19 mouse cellular contexts compared by ENCODE assay signal in the genomic region with DNA sequence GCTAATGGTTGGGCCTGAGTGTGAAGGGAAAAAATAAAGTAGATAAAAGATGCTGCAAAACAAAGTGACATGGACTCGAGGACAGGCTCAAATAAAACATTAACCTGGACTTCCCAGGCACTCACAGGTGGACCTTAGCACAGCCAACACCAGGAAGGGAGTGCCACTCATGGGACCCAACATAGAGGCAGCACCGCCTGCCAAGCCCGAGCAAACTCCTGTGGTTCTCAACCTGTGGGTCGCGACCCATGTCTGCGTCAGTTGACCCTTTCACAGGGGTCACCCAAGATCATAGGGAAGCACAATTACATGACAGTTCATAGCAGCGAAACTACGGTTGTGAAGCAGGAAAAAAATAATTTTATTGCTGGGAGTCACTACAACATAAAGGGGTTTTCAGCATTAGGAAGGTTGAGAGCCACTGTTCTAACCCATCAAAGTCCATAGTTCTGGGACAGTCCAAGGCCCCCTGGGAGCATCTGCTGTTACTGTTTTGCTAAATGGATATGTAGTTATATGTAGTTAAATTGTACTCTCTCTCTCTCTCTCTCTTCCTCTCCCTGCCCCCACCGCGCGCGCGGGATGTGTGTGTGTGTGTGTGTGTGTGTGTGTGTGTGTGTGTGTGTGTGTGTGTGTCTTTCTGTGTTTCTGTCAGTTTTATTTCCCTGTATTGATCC. TPM values are rescaled to one million over a fixed set of nuclear protein-coding genes. Genes with fewer than 3 reads are reported as not detected.
DNase-seq lines count a peak whose midpoint lies in the region; ATAC-seq and TF ChIP-seq lines count a peak whose summit lies in the region.
"Had no signal": no experiment of that assay in that cellular context is flagged by ENCODE, and none has a peak within 500 bp of the region (broad histone marks: within the 10 kb centered on the region; RNA-seq: fewer than 3 reads in every experiment).

No protein-coding gene starts in this region.

- no peaks in the 10 kb centered on the region for H3K36me3 ChIP-seq in kidney, adult 2 months (ENCODE audit: control insufficient read depth, insufficient read depth, low read length)
- H3K36me3 ChIP-seq in liver, embryonic 15.5 days (replicated peaks), result 0 out of 2 replicates have a peak, but pooled peaks cover 11% of the 10 kb centered on the region
- peaks cover 31% of the 10 kb centered on the region for H3K36me3 ChIP-seq in embryonic facial prominence, embryonic 10.5 days (replicated peaks)

- no peak overlapping the region for H3K9ac ChIP-seq in liver, embryonic 15.5 days
- H3K9ac ChIP-seq: limb, embryonic 13.5 days had no signal

- no peak for TF ChIP-seq POLR2A in kidney, adult 2 months (IDR thresholded peaks at IDR 0.05; ENCODE audit: low read depth, low read length)

- no peak overlapping the region for H3K4me3 ChIP-seq in kidney, adult 2 months (ENCODE audit: insufficient read depth, low read depth, low read length)
- no peak overlapping the region for H3K4me3 ChIP-seq in liver, embryonic 15.5 days (replicated peaks)
- H3K4me3 ChIP-seq in embryonic facial prominence, embryonic 10.5 days, result no peak overlapping the region
- H3K4me3 ChIP-seq: erythroblast, embryonic 14.5 days; limb, embryonic 13.5 days; midbrain, embryonic 10.5 days had no signal

- H3K4me2 ChIP-seq in liver, embryonic 15.5 days, result peak overlapping the region; percentile 16
- H3K4me2 ChIP-seq: limb, embryonic 13.5 days had no signal

- peak; percentile 75 for ATAC-seq in liver, embryonic 15.5 days (ENCODE audit: insufficient read depth)
- no peak for ATAC-seq in erythroblast, adult 5-6 weeks (replicated peaks; ENCODE audit: low FRiP score, poor library complexity, severe bottlenecking)
- ATAC-seq: forebrain, embryonic 16.5 days; hindbrain, embryonic 16.5 days had no signal

- peak; percentile 84 for DNase-seq in kidney, adult 2 months
- DNase-seq in kidney, postnatal 25 days, result peak; percentile 57 to 84
- no peak for DNase-seq in right cerebral cortex, adult 2 months (ENCODE audit: low spot score in 2 of 2)
- DNase-seq in embryonic facial prominence, embryonic 10.5 days (ENCODE audit: low spot score), result no peak
- DNase-seq in right cerebral cortex, postnatal 36 days (ENCODE audit: low spot score in 2 of 2), result no peak
- DNase-seq: adrenal gland, postnatal 36 days; cerebellum, postnatal 10 days; embryo, embryonic 11 days; heart, postnatal 10 days; layer of hippocampus, adult 9-11 months; lung, postnatal 14 days had no signal

- H3K27ac ChIP-seq in kidney, adult 2 months (ENCODE audit: insufficient read depth, low read depth, low read length), result peak overlapping the region; percentile 67
- peak overlapping the region; percentile 64; the same call in 1 of the 2 replicates for H3K27ac ChIP-seq in liver, embryonic 15.5 days (replicated peaks)
- no peak overlapping the region for H3K27ac ChIP-seq in embryonic facial prominence, embryonic 10.5 days (replicated peaks)
- H3K27ac ChIP-seq: limb, embryonic 13.5 days; midbrain, embryonic 10.5 days had no signal

- H3K27me3 ChIP-seq in kidney, adult 2 months (replicated peaks; ENCODE audit: control insufficient read depth, insufficient read depth, low read length), result no peaks in the 10 kb centered on the region
- H3K27me3 ChIP-seq in liver, embryonic 15.5 days, result no peaks in the 10 kb centered on the region
- H3K27me3 ChIP-seq in embryonic facial prominence, embryonic 10.5 days (replicated peaks; ENCODE audit: low read depth, poor library complexity, severe bottlenecking), result no peaks in the 10 kb centered on the region
- H3K27me3 ChIP-seq: limb, embryonic 13.5 days had no signal

- peaks cover 3% of the 10 kb centered on the region; the same call in 1 of the 2 replicates for H3K4me1 ChIP-seq in kidney, adult 2 months (ENCODE audit: control insufficient read depth, insufficient read depth, low read length)
- H3K4me1 ChIP-seq in liver, embryonic 15.5 days (replicated peaks), result peaks cover 7% of the 10 kb centered on the region; the same call in 1 of the 2 replicates
- peaks cover under 1% of the 10 kb centered on the region; the same call in 1 of the 2 replicates for H3K4me1 ChIP-seq in embryonic facial prominence, embryonic 10.5 days

- H3K9me3 ChIP-seq in liver, embryonic 15.5 days (replicated peaks), result no peaks in the 10 kb centered on the region
- no peaks in the 10 kb centered on the region for H3K9me3 ChIP-seq in embryonic facial prominence, embryonic 10.5 days
- H3K9me3 ChIP-seq: limb, embryonic 13.5 days; midbrain, embryonic 10.5 days had no signal

- 58% methylated on average over 11 of the region's 13 CpGs for WGBS in kidney, adult 2 months
- 76% methylated on average over 13 of the region's 13 CpGs for WGBS in liver, embryonic 15.5 days (ENCODE audit: insufficient replicate concordance)
- 82% methylated on average over 13 of the region's 13 CpGs for WGBS in embryonic facial prominence, embryonic 10.5 days

- no peak for TF ChIP-seq CTCF in kidney, adult 2 months (conservative IDR thresholded peaks at IDR 0.05; ENCODE audit: insufficient read depth, insufficient read length, low read depth, low read length)

RNA-seq across cellular contexts. Expression of gene Rnf185, which starts 6.4 kb away (rescaled TPM):
- polyA plus RNA-seq in kidney, adult 2 months (2012; rRNA removed), result 48.9 and 49.4 TPM in 2 replicates
- polyA plus RNA-seq in liver, embryonic 15.5 days (2015; fragmentation: Nextera tagmentation; extraction: Ambion mirVana), result 7.5 and 9.2 TPM in 2 replicates
- total RNA-seq in erythroblast, adult 5-6 weeks (2015; ENCODE audit: low replicate concordance), result 2.7 and 6.3 TPM in 2 replicates
- total RNA-seq in erythroblast, adult 5-6 weeks (2017; ENCODE audit: low replicate concordance), result 3.2 and 3.6 TPM in 2 replicates
- polyA plus RNA-seq in embryonic facial prominence, embryonic 10.5 days (2016; fragmentation: Nextera tagmentation; extraction: Ambion mirVana), result 37.6 and 40.2 TPM in 2 replicates

RNA-seq across cellular contexts. Expression of gene Pla2g3, which starts 29.5 kb away (rescaled TPM):
- polyA plus RNA-seq in kidney, adult 2 months (2012; rRNA removed), result 0.19 and 0.27 TPM in 2 replicates
- 0.06 and 0.07 TPM in 2 replicates for polyA plus RNA-seq in liver, embryonic 15.5 days (2015; fragmentation: Nextera tagmentation; extraction: Ambion mirVana)
- not detected in 2 replicates for total RNA-seq in erythroblast, adult 5-6 weeks (2015; ENCODE audit: low replicate concordance)
- 0.28 TPM in 1 of 2 replicates, not detected in the other for total RNA-seq in erythroblast, adult 5-6 weeks (2017; ENCODE audit: low replicate concordance)
- polyA plus RNA-seq in embryonic facial prominence, embryonic 10.5 days (2016; fragmentation: Nextera tagmentation; extraction: Ambion mirVana), result 1.6 and 2.0 TPM in 2 replicates
- total RNA-seq: gastrocnemius, adult 18-20 months had no signal
- polyA plus RNA-seq: erythroblast, embryonic 14.5 days had no signal

RNA-seq across cellular contexts. Expression of gene Inpp5j, which starts 46.1 kb away (rescaled TPM):
- polyA plus RNA-seq in kidney, adult 2 months (2012; rRNA removed), result 24.0 and 28.0 TPM in 2 replicates
- polyA plus RNA-seq in liver, embryonic 15.5 days (2015; fragmentation: Nextera tagmentation; extraction: Ambion mirVana), result 0.89 and 0.90 TPM in 2 replicates
- total RNA-seq in erythroblast, adult 5-6 weeks (2015; ENCODE audit: low replicate concordance), result 0.38 and 2.5 TPM in 2 replicates
- total RNA-seq in erythroblast, adult 5-6 weeks (2017; ENCODE audit: low replicate concordance), result 0.34 and 0.42 TPM in 2 replicates
- polyA plus RNA-seq in embryonic facial prominence, embryonic 10.5 days (2016; fragmentation: Nextera tagmentation; extraction: Ambion mirVana), result 0.13 and 0.25 TPM in 2 replicates
- polyA plus RNA-seq: erythroblast, embryonic 14.5 days had no signal

RNA-seq across cellular contexts. Expression of gene Limk2, which starts 49.6 kb away (rescaled TPM):
- polyA plus RNA-seq in kidney, adult 2 months (2012; rRNA removed), result 41.3 and 48.7 TPM in 2 replicates
- 7.6 and 9.0 TPM in 2 replicates for polyA plus RNA-seq in liver, embryonic 15.5 days (2015; fragmentation: Nextera tagmentation; extraction: Ambion mirVana)
- 4.2 and 4.4 TPM in 2 replicates for total RNA-seq in erythroblast, adult 5-6 weeks (2015; ENCODE audit: low replicate concordance)
- total RNA-seq in erythroblast, adult 5-6 weeks (2017; ENCODE audit: low replicate concordance), result 6.4 and 9.7 TPM in 2 replicates
- 57.9 and 60.5 TPM in 2 replicates for polyA plus RNA-seq in embryonic facial prominence, embryonic 10.5 days (2016; fragmentation: Nextera tagmentation; extraction: Ambion mirVana)

RNA-seq across cellular contexts. Expression of gene Selenom, which starts 55.9 kb away (rescaled TPM):
- polyA plus RNA-seq in kidney, adult 2 months (2012; rRNA removed), result 136 and 163 TPM in 2 replicates
- 9.9 and 10.5 TPM in 2 replicates for polyA plus RNA-seq in liver, embryonic 15.5 days (2015; fragmentation: Nextera tagmentation; extraction: Ambion mirVana)
- not detected in 2 replicates for total RNA-seq in erythroblast, adult 5-6 weeks (2015; ENCODE audit: low replicate concordance)
- total RNA-seq in erythroblast, adult 5-6 weeks (2017; ENCODE audit: low replicate concordance), result 1.5 TPM in 1 of 2 replicates, not detected in the other
- 39.3 and 50.2 TPM in 2 replicates for polyA plus RNA-seq in embryonic facial prominence, embryonic 10.5 days (2016; fragmentation: Nextera tagmentation; extraction: Ambion mirVana)

Comparison
In these comparisons a context has a peak if more than half of its experiments do, and no peak if none do; other contexts are left out.
1. DNase-seq: peak in kidney, adult 2 months (single experiment) and kidney, postnatal 25 days (2 of 2); none in right cerebral cortex, adult 2 months (0 of 2), embryonic facial prominence, embryonic 10.5 days (single experiment) and right cerebral cortex, postnatal 36 days (0 of 2).
2. RNA of gene Inpp5j, which starts 46.1 kb away (polyA plus RNA-seq): 24.0 to 28.0 TPM in kidney, adult 2 months; 0.89 to 0.90 TPM in liver, embryonic 15.5 days and 0.13 to 0.25 TPM in embryonic facial prominence, embryonic 10.5 days; every median in the first group is over 10 times any median in the second.